Mouse (Mus musculus) brain, embryonic 14.5 days (tissue): ENCODE measurements around the gene Atp11b.
A peak's percentile ranks its signal among the peaks of the same experiment; 100 is the strongest.

Experiments
- CTCF ChIP-seq: fragments of 200-500 bp; IDR thresholded peaks from 2 replicates; pipeline ENCODE4 v1.5.1; 2012; ENCODE audit warnings: inconsistent platforms, mild to moderate bottlenecking, moderate library complexity, borderline replicate concordance; ENCODE audit not compliant: insufficient read depth, insufficient read length; ENCODE audit errors: extremely low read depth
- POLR2A ChIP-seq: fragments of 200-500 bp; IDR thresholded peaks from 2 replicates; pipeline ENCODE4 v1.6.1; 2012; ENCODE audit warnings: mild to moderate bottlenecking, inconsistent platforms, borderline replicate concordance; ENCODE audit not compliant: poor library complexity, insufficient read depth, insufficient read length, severe bottlenecking; ENCODE audit errors: extremely low read depth

- TF ChIP-seq POLR2A: no peak
- peak; percentile 13; the same call in 1 of the 2 replicates for TF ChIP-seq CTCF
Observed at GRCm38 (mm10) chr3:35750286-35750685, 3.6 kb upstream of the Atp11b start.
